Mouse (Mus musculus) erythroblast, embryonic 14.5 days (primary cell): ENCODE results near the gene Acvr1b.

ENCODE experiments used
- GATA1 ChIP-seq: IDR thresholded peaks from 2 replicates; pipeline ENCODE4 v1.6.1; 2012; ENCODE audit warnings: low read length, inconsistent platforms, mixed read lengths
- TAL1 ChIP-seq: IDR thresholded peaks from 3 replicates; pipeline ENCODE4 v1.6.1; 2012; ENCODE audit warnings: low read length, inconsistent platforms, mixed read lengths

- TF ChIP-seq GATA1: no peak
- no peak for TF ChIP-seq TAL1
These were observed 55.2 kb downstream of the Acvr1b start for GRCm38 (mm10) chr15:101228866-101229590.
